Mouse (Mus musculus) forebrain, postnatal 0 days (tissue): ENCODE results near the gene Rnf44. TPM values are rescaled to one million over a fixed set of nuclear protein-coding genes. Genes with fewer than 3 reads are reported as not detected.

ENCODE experiments used
- ATAC-seq: fragments of 200-750 bp; cut with Nextera tagmentation; 2 replicates; pipeline ENCODE4 v1.8.0; 2017; ENCODE audit warnings: mild to moderate bottlenecking, moderate library complexity
- DNase-seq: peaks from one replicate; pipeline ENCODE4 v3.0.0-alpha.2; 2015
- H3K27ac ChIP-seq: fragments of 300-500 bp; sonication (generic); 2 replicates; pipeline ENCODE4 v1.5.1; 2014; ENCODE audit warnings: low read depth, mild to moderate bottlenecking, antibody characterized with exemption, low read length, moderate library complexity, mixed read lengths
- H3K27me3 ChIP-seq: fragments of 300-500 bp; sonication (generic); 2 replicates; pipeline ENCODE4 v1.6.1; 2014; ENCODE audit warnings: mild to moderate bottlenecking, low read length, mixed read lengths; ENCODE audit not compliant: insufficient read depth
- H3K36me3 ChIP-seq: fragments of 300-500 bp; sonication (generic); 2 replicates; pipeline ENCODE4 v1.6.1; 2014; ENCODE audit warnings: mild to moderate bottlenecking, moderate library complexity; ENCODE audit not compliant: insufficient read depth
- H3K4me1 ChIP-seq: fragments of 300-500 bp; sonication (generic); 2 replicates; pipeline ENCODE4 v1.6.1; 2014; ENCODE audit warnings: antibody characterized with exemption; ENCODE audit not compliant: insufficient read depth
- H3K4me2 ChIP-seq: fragments of 300-500 bp; sonication (generic); 2 replicates; pipeline ENCODE4 v1.6.1; 2014; ENCODE audit warnings: low read depth, mild to moderate bottlenecking, moderate library complexity
- H3K4me3 ChIP-seq: fragments of 300-500 bp; sonication (generic); 2 replicates; pipeline ENCODE4 v1.5.1; 2014; ENCODE audit warnings: low read depth, low read length, mixed read lengths
- H3K9ac ChIP-seq: fragments of 300-500 bp; sonication (generic); 2 replicates; pipeline ENCODE4 v1.6.1; 2014; ENCODE audit warnings: mild to moderate bottlenecking
- H3K9me3 ChIP-seq: fragments of 300-500 bp; sonication (generic); 2 replicates; pipeline ENCODE4 v1.6.1; 2016; ENCODE audit warnings: low read length
- CTCF ChIP-seq: sonication (generic); IDR thresholded peaks from 2 replicates; pipeline ENCODE4 v1.5.1; 2016; ENCODE audit warnings: antibody characterized with exemption, control low read depth, low read depth
- WGBS: fragments of 180-500 bp; shearing (Covaris S2); extraction: QIAGEN DNeasy Blood & Tissue Kit; methylation state at CpG from one replicate; pipeline ENCODE4 v1.1.7; 2014; 5-methylcytosine and 5-hydroxymethylcytosine counted together
- polyA plus RNA-seq: library from polyadenylated mRNA; unstranded; fragments of >200 nt; fragmentation: Nextera tagmentation; extraction: Ambion mirVana; gene quantifications from 2 replicates; pipeline ENCODE4 v1.2.1, GENCODE M21; 2015
- total RNA-seq: library from RNA; depleted of rRNA; stranded (reverse); fragments of >200 nt; gene quantifications from 2 replicates; pipeline ENCODE4 v1.2.3, GENCODE M21; 2014

Rnf44 gene
- total and polyA plus RNA-seq, 2 experiments from 2014 or later, result 50.8 to 56.3 TPM

- peak; percentile 71 for ATAC-seq
- peak; percentile 87 for DNase-seq
- H3K27ac ChIP-seq, result peak overlapping the region; percentile 99
- peaks cover 21% of the 10 kb centered on the region for H3K36me3 ChIP-seq
- peak overlapping the region; percentile 74 for H3K4me2 ChIP-seq
- H3K27me3 ChIP-seq, result no peaks in the 10 kb centered on the region
- peak overlapping the region; percentile 99 for H3K9ac ChIP-seq
- peaks cover 19% of the 10 kb centered on the region for H3K4me1 ChIP-seq
- no peaks in the 10 kb centered on the region for H3K9me3 ChIP-seq
- peak overlapping the region; percentile 99 for H3K4me3 ChIP-seq
- TF ChIP-seq CTCF, result no peak
- WGBS, result 1% methylated on average over 35 of the region's 35 CpGs
These were observed 6.6 kb downstream of the Rnf44 start for GRCm38 (mm10) chr13:54687096-54687495.

DNA sequence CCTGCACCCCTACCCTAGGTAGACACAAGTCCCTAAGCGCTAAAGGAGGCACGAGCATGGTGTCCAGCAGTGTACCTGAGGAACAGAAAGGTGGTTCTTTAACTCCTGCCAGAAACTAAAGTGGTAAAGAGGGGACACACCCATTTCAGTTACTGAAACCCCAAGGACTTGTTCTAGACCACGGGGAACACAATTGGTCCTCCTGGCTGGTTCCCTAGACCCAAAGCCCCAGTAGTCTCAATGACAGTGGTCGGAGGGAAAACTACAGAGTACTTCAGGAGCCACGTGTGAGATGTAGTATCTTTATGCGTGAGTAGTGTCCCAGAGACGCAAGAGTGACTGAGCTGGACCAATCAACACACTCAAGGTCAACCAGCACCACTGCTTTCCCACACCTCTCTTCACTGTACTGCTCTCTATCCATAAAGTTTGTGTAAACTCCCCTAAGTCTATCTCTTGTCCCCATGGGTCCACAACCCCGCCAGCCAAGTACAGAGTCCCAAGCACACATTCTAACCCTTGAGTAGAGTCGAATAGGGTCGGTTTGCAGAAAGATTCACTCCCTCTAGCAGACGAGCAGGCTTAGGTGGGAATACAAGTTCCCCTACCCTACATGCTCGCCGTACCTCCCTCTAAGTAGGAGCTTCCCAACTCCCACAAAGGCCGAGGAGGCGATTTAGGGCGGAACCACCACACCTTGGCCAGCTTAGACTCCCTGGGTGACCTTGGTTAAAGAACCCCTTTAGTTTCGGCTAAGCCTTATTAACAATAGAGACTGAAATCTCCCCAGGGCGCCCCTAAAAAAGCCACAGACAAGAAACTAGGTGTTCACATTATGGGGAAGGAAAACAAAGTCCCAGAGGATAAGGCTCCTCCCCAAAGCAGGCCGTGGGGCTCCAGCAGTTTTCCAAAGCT, 7.3 kb downstream of the Rnf44 start:
- Histone ChIP-seq H3K9ac (peak overlapping the region; percentile 99), H3K27me3 (no peaks in the 10 kb centered on the region), H3K4me1 (peaks cover 18% of the 10 kb centered on the region), H3K4me2 (peak overlapping the region; percentile 74), H3K9me3 (no peaks in the 10 kb centered on the region), H3K4me3 (peak overlapping the region; percentile 99), H3K27ac (peak overlapping the region; percentile 99), H3K36me3 (peaks cover 28% of the 10 kb centered on the region)
- no peak for TF ChIP-seq CTCF
- no peak for DNase-seq
- no peak for ATAC-seq
- 6% methylated on average over 19 of the region's 19 CpGs for WGBS

- 50% methylated on average over 2 of the region's 2 CpGs for WGBS
- TF ChIP-seq CTCF, result peak; percentile 59
- peaks cover 18% of the 10 kb centered on the region for H3K4me1 ChIP-seq
- no peak for ATAC-seq
- DNase-seq, result no peak
- H3K9me3 ChIP-seq, result no peaks in the 10 kb centered on the region
- no peaks in the 10 kb centered on the region for H3K27me3 ChIP-seq
- H3K4me2 ChIP-seq, result peak overlapping the region; percentile 74
- H3K9ac ChIP-seq, result peak overlapping the region; percentile 33; the same call in 1 of the 2 replicates
- no peak overlapping the region for H3K27ac ChIP-seq
- H3K4me3 ChIP-seq, result peak overlapping the region; percentile 99
- H3K36me3 ChIP-seq, result peaks cover 41% of the 10 kb centered on the region
These were observed 8.5 kb downstream of the Rnf44 start for GRCm38 (mm10) chr13:54685174-54685573.

GRCm38 (mm10) chr13:54684140-54684896, 9.4 kb downstream of the Rnf44 start:
- Histone ChIP-seq H3K4me3 (0 out of 2 replicates have a peak overlapping the region, but pooled peaks have one; percentile 99), H3K4me2 (peak overlapping the region; percentile 74; the same call in 1 of the 2 replicates), H3K27ac (no peak overlapping the region), H3K36me3 (peaks cover 47% of the 10 kb centered on the region), H3K9me3 (no peaks in the 10 kb centered on the region), H3K4me1 (peaks cover 18% of the 10 kb centered on the region), H3K27me3 (no peaks in the 10 kb centered on the region), H3K9ac (0 out of 2 replicates have a peak overlapping the region, but pooled peaks have one; percentile 33)
- 70% methylated on average over 3 of the region's 3 CpGs for WGBS
- no peak for TF ChIP-seq CTCF
- no peak for ATAC-seq
- DNase-seq, result no peak

DNA sequence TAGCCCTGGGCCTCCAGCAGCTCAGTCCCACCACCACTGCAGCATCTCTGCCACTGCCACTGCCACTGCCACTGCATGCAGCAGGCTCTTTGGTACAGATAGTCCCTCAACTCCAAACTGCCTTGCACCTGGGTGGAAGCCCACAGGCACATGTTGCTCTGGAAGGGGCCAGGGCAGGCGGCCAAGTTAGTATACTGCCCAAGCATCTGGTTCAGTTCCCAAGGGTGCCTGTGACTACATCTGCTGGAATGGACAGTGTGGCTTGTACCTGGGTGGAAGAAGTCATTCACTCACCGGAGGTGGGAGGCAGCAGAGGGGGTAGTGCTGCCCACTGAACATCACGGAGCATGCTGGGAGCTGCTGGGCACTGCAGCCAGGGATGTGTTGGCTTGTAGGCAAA, 10.4 kb downstream of the Rnf44 start:
- no peak overlapping the region for H3K4me2 ChIP-seq
- no peak overlapping the region for H3K27ac ChIP-seq
- WGBS, result 95% methylated on average over 3 of the region's 3 CpGs
- no peak overlapping the region for H3K4me3 ChIP-seq
- H3K9me3 ChIP-seq, result no peaks in the 10 kb centered on the region
- no peak for ATAC-seq
- H3K4me1 ChIP-seq, result peaks cover 18% of the 10 kb centered on the region
- no peaks in the 10 kb centered on the region for H3K27me3 ChIP-seq
- H3K36me3 ChIP-seq, result peaks cover 55% of the 10 kb centered on the region
- no peak overlapping the region for H3K9ac ChIP-seq
- no peak for DNase-seq
- no peak for TF ChIP-seq CTCF

- Histone ChIP-seq H3K9ac (no peak overlapping the region), H3K9me3 (no peaks in the 10 kb centered on the region), H3K36me3 (peaks cover 55% of the 10 kb centered on the region), H3K4me1 (peaks cover 18% of the 10 kb centered on the region), H3K4me3 (no peak overlapping the region), H3K27ac (no peak overlapping the region), H3K27me3 (no peaks in the 10 kb centered on the region), H3K4me2 (no peak overlapping the region)
- 87% methylated on average over 8 of the region's 8 CpGs for WGBS
- TF ChIP-seq CTCF, result no peak
- DNase-seq (no peak), ATAC-seq (no peak)
These were observed 12.4 kb downstream of the Rnf44 start for GRCm38 (mm10) chr13:54681291-54681690.
